Mouse (Mus musculus) testis, adult 2 months (tissue): ENCODE measurements at regions not wholly inside any gene's neighbourhood (a gene's known extent, or its start where the extent isn't known, plus 50 kb on each side); places are given as distances from the start of the nearest gene placed in this dataset.

ENCODE experiments used
- H3K27ac ChIP-seq: fragments of 200-500 bp; 2 replicates; pipeline ENCODE4 v1.5.1; 2012; ENCODE audit warnings: low read depth, low read length; ENCODE audit not compliant: control insufficient read depth, insufficient read depth
- H3K27me3 ChIP-seq: fragments of 200-500 bp; 2 replicates; pipeline ENCODE4 v1.6.1; 2012; ENCODE audit warnings: mild to moderate bottlenecking, low read length, moderate library complexity; ENCODE audit not compliant: control insufficient read depth, insufficient read depth
- H3K36me3 ChIP-seq: fragments of 200-500 bp; 2 replicates; pipeline ENCODE4 v1.6.1; 2012; ENCODE audit warnings: mild to moderate bottlenecking, low read length; ENCODE audit not compliant: control insufficient read depth, insufficient read depth
- H3K4me1 ChIP-seq: fragments of 200-500 bp; 2 replicates; pipeline ENCODE4 v1.6.1; 2012; ENCODE audit warnings: low read length; ENCODE audit not compliant: control insufficient read depth, insufficient read depth
- H3K4me3 ChIP-seq: fragments of 200-500 bp; 2 replicates; pipeline ENCODE4 v1.5.1; 2012; ENCODE audit warnings: low read depth, mild to moderate bottlenecking, low read length, moderate library complexity, mixed read lengths; ENCODE audit not compliant: control insufficient read depth
- CTCF ChIP-seq: fragments of 200-500 bp; IDR thresholded peaks from 2 replicates; pipeline ENCODE4 v1.5.1; 2012; ENCODE audit warnings: low read depth, mild to moderate bottlenecking, inconsistent platforms, low read length, moderate library complexity; ENCODE audit not compliant: control insufficient read depth, insufficient read depth, insufficient replicate concordance
- POLR2A ChIP-seq: fragments of 200-500 bp; IDR thresholded peaks from 2 replicates; pipeline ENCODE4 v1.6.1; 2012; ENCODE audit warnings: low read depth, mild to moderate bottlenecking, inconsistent platforms, low read length, moderate library complexity; ENCODE audit not compliant: control insufficient read depth

- Histone ChIP-seq H3K36me3 (no peaks in the 10 kb centered on the region), H3K4me1 (no peaks in the 10 kb centered on the region), H3K4me3 (no peak overlapping the region), H3K27me3 (no peaks in the 10 kb centered on the region), H3K27ac (no peak overlapping the region)
- TF ChIP-seq CTCF (no peak), POLR2A (no peak)
Observed at GRCm38 (mm10) chr16:51457166-51457565, 573.9 kb upstream of the Cblb start.

GRCm38 (mm10) chr16:51475690-51476089, 555.3 kb upstream of the Cblb start:
- Histone ChIP-seq H3K36me3 (no peaks in the 10 kb centered on the region), H3K4me1 (no peaks in the 10 kb centered on the region), H3K27me3 (no peaks in the 10 kb centered on the region), H3K4me3 (no peak overlapping the region), H3K27ac (no peak overlapping the region)
- no peak for TF ChIP-seq CTCF
- no peak for TF ChIP-seq POLR2A

GRCm38 (mm10) chr16:51496096-51496495, 534.9 kb upstream of the Cblb start:
- no peaks in the 10 kb centered on the region for H3K36me3 ChIP-seq
- no peak overlapping the region for H3K4me3 ChIP-seq
- no peaks in the 10 kb centered on the region for H3K4me1 ChIP-seq
- no peak for TF ChIP-seq POLR2A
- TF ChIP-seq CTCF, result no peak
- H3K27me3 ChIP-seq, result no peaks in the 10 kb centered on the region
- no peak overlapping the region for H3K27ac ChIP-seq

DNA sequence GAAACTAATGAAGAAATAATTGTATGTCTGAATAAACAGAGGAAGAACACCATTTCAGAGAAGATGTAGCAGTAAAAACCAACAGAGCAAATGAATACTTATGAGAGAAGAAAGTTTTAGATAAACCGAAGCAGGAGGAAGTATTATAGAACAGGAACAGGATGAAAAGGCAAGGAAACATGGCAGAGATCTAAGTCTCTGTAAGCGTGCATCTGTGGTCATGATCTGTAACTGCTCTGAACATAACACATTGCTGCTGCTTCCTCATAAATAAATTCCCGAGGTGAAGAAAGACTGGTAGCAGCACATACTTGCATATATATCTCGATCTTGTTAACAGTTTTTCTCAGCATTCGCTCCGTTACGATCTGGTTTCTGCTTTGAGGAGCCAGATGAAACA, 533.2 kb upstream of the Cblb start:
- Histone ChIP-seq H3K27ac (no peak overlapping the region), H3K27me3 (no peaks in the 10 kb centered on the region), H3K4me1 (no peaks in the 10 kb centered on the region), H3K36me3 (no peaks in the 10 kb centered on the region), H3K4me3 (no peak overlapping the region)
- no peak for TF ChIP-seq POLR2A
- no peak for TF ChIP-seq CTCF

GRCm38 (mm10) chr16:51517079-51517478, 513.9 kb upstream of the Cblb start:
- TF ChIP-seq CTCF (no peak), POLR2A (no peak)
- no peaks in the 10 kb centered on the region for H3K27me3 ChIP-seq
- H3K4me3 ChIP-seq, result no peak overlapping the region

DNA sequence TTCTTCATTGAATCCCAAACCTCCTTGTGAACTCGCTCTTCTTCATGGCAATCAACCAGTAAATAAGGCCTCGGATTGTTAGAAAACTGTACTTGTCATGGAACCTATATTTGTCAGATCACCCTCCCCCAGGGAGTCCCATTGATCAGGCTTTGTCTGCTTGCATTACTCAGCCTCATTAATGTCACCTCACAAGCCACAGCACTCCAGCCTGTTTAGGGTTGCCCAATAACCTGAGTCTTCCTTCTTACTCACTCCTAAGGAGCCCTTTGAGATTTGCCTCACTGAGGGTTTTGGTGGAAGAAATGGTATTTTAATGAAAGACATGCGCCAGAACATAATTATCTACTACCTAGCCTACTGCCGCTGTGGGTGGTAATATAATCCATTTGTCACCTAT, 510.3 kb upstream of the Cblb start:
- Histone ChIP-seq H3K27me3 (no peaks in the 10 kb centered on the region), H3K27ac (no peak overlapping the region), H3K4me3 (no peak overlapping the region), H3K36me3 (no peaks in the 10 kb centered on the region), H3K4me1 (no peaks in the 10 kb centered on the region)
- TF ChIP-seq CTCF (no peak), POLR2A (no peak)

More at GRCm38 (mm10) chr16:51517079-51517478, 513.9 kb upstream of the Cblb start:
- H3K4me1 ChIP-seq, result no peaks in the 10 kb centered on the region
- no peak overlapping the region for H3K27ac ChIP-seq
- H3K36me3 ChIP-seq, result no peaks in the 10 kb centered on the region

DNA sequence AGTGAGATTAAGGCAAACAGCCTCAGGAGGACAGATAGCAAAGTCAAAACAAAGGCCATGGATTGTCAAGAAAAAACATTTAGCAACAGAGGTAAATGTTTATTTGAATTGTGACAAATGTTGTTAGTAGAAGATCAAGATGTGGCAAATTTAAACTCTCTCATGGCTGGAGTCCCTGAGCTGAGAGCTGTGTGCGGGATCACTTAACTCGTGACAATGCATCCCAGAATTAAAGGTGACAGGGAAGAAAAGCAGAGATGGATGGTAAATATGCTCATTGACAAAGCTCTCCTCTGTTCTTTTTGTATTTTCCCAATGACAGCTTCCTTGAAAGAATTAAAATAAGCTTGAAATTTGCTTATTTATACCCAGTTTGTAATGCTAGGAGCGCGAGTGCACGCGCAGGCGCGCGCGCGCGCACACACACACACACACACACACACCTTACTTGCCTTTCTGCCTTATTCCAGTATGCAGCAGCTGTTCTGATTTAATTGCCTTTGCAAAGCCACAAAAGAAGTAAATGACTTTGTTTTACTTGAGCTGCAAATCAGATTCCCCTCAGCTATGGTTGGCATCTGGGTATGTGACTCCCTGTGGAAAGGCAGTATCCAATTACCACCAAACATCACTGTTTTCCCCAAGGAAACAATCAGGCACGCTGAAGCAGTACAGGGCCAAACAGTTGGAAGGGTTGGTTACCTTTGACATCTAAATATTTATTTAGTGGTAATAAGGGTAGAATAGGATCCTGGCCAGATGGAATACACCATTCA, 509.5 kb upstream of the Cblb start:
- Histone ChIP-seq H3K36me3 (no peaks in the 10 kb centered on the region), H3K4me3 (no peak overlapping the region), H3K4me1 (no peaks in the 10 kb centered on the region), H3K27ac (no peak overlapping the region), H3K27me3 (no peaks in the 10 kb centered on the region)
- TF ChIP-seq CTCF, result no peak
- TF ChIP-seq POLR2A, result no peak
